Mouse (Mus musculus) CH12.LX (cell line): ENCODE results near the gene Pfas. TPM values are rescaled to one million over a fixed set of nuclear protein-coding genes. Genes with fewer than 3 reads are reported as not detected.

Source experiments
- DNase-seq: peaks from one replicate; pipeline ENCODE4 v3.0.0-alpha.2; 2013; ENCODE audit errors: extremely low read depth
- H3K27ac ChIP-seq: 2 replicates; pipeline ENCODE4 v1.5.1; 2012; ENCODE audit warnings: low read depth, mild to moderate bottlenecking, control low read depth, moderate library complexity; ENCODE audit not compliant: insufficient read depth
- H3K27me3 ChIP-seq: replicated peaks from 2 replicates; pipeline ENCODE3; 2012; ENCODE audit warnings: inconsistent platforms
- H3K36me3 ChIP-seq, 2 experiments: replicated peaks in 1 of 2; 2 replicates each; pipeline versions ENCODE3 to v1.6.1; 2012; ENCODE audit warnings: inconsistent platforms in 1 of 2, low read length in 1 of 2, mild to moderate bottlenecking in 1 of 2, mixed read lengths in 1 of 2, moderate library complexity in 1 of 2; ENCODE audit not compliant: control insufficient read depth in 1 of 2, insufficient read depth in 1 of 2
- H3K4me1 ChIP-seq, 2 experiments: 2 replicates each; pipeline ENCODE4 v1.6.1; 2012; ENCODE audit warnings: inconsistent platforms in 1 of 2, moderate library complexity in 1 of 2; ENCODE audit not compliant: insufficient read depth in 2 of 2, control insufficient read depth in 1 of 2
- H3K4me2 ChIP-seq: 2 replicates; pipeline ENCODE4 v1.6.1; 2012; ENCODE audit warnings: low read depth, mild to moderate bottlenecking, control low read depth; ENCODE audit not compliant: poor library complexity, insufficient read depth, severe bottlenecking
- H3K4me3 ChIP-seq, 3 experiments: fragments of 150-350 bp in 1 of 3; sonication (generic) in 1 of 3; replicated peaks in 1 of 3; 2 replicates each; pipeline versions ENCODE3 to v1.5.1; 2011 to 2012; ENCODE audit warnings: low read depth in 2 of 3, low read length in 2 of 3, mild to moderate bottlenecking in 2 of 3, moderate library complexity in 2 of 3, control low read depth in 1 of 3, improper control_type of control experiment in 1 of 3, inconsistent platforms in 1 of 3, mixed read lengths in 1 of 3; ENCODE audit not compliant: poor library complexity in 1 of 3
- H3K79me2 ChIP-seq: replicated peaks from 2 replicates; pipeline ENCODE4 v1.6.1; 2012; ENCODE audit warnings: mild to moderate bottlenecking, moderate library complexity; ENCODE audit not compliant: control insufficient read depth, poor library complexity, insufficient read depth, severe bottlenecking; ENCODE audit errors: extremely low read depth
- H3K9ac ChIP-seq: 2 replicates; pipeline ENCODE4 v1.6.1; 2012; ENCODE audit warnings: low read depth, mild to moderate bottlenecking, control low read depth, moderate library complexity; ENCODE audit not compliant: insufficient read depth
- H3K9me3 ChIP-seq: replicated peaks from 2 replicates; pipeline ENCODE3; 2012; ENCODE audit warnings: low read length, inconsistent platforms, mixed read lengths
- E2F4 ChIP-seq: IDR thresholded peaks from 2 replicates; pipeline ENCODE4 v1.6.1; 2011; ENCODE audit warnings: low read depth, low read length, improper control_type of control experiment; ENCODE audit not compliant: insufficient replicate concordance
- ETS1 ChIP-seq: conservative IDR thresholded peaks from 2 replicates; pipeline ENCODE4 v1.6.1; 2012; ENCODE audit warnings: low read depth, mild to moderate bottlenecking, inconsistent platforms, low read length, improper control_type of control experiment, moderate library complexity
- GABPA ChIP-seq: IDR thresholded peaks from 2 replicates; pipeline ENCODE4 v1.6.1; 2012; ENCODE audit warnings: low read depth, low read length, improper control_type of control experiment, inconsistent platforms; ENCODE audit not compliant: insufficient replicate concordance
- HCFC1 ChIP-seq: IDR thresholded peaks from 2 replicates; pipeline ENCODE4 v1.6.1; 2012; ENCODE audit warnings: low read depth, mild to moderate bottlenecking, inconsistent platforms, low read length, improper control_type of control experiment
- JUN ChIP-seq: IDR thresholded peaks from 2 replicates; pipeline ENCODE4 v1.6.1; 2011; ENCODE audit warnings: low read depth, mild to moderate bottlenecking, low read length, improper control_type of control experiment, moderate library complexity; ENCODE audit not compliant: insufficient read depth
- MAZ ChIP-seq: IDR thresholded peaks from 2 replicates; pipeline ENCODE4 v1.6.1; 2012; ENCODE audit warnings: low read depth, mild to moderate bottlenecking, inconsistent platforms, low read length, improper control_type of control experiment, moderate library complexity
- MXI1 ChIP-seq: IDR thresholded peaks from 2 replicates; pipeline ENCODE4 v1.6.1; 2011; ENCODE audit warnings: mild to moderate bottlenecking, low read depth, low read length, improper control_type of control experiment
- NRF1 ChIP-seq: IDR thresholded peaks from 2 replicates; pipeline ENCODE4 v1.6.1; 2014; ENCODE audit warnings: low read depth, mild to moderate bottlenecking, inconsistent platforms, low read length, improper control_type of control experiment, moderate library complexity
- POLR2AphosphoS2 ChIP-seq: IDR thresholded peaks from 2 replicates; pipeline ENCODE4 v1.6.1; 2011; ENCODE audit warnings: low read depth, low read length, improper control_type of control experiment
- RAD21 ChIP-seq: IDR thresholded peaks from 2 replicates; pipeline ENCODE4 v1.6.1; 2011; ENCODE audit warnings: low read depth, mild to moderate bottlenecking, low read length, improper control_type of control experiment, moderate library complexity
- RCOR1 ChIP-seq: conservative IDR thresholded peaks from 2 replicates; pipeline ENCODE4 v1.6.1; 2012; ENCODE audit warnings: low read depth, mild to moderate bottlenecking, inconsistent platforms, low read length, improper control_type of control experiment
- UBTF ChIP-seq: IDR thresholded peaks from 2 replicates; pipeline ENCODE4 v1.6.1; 2012; ENCODE audit warnings: low read depth, mild to moderate bottlenecking, inconsistent platforms, low read length, improper control_type of control experiment, moderate library complexity
- USF1 ChIP-seq: IDR thresholded peaks from 2 replicates; pipeline ENCODE4 v1.6.1; 2014; ENCODE audit warnings: low read depth, mild to moderate bottlenecking, inconsistent platforms, low read length, improper control_type of control experiment
- dilution Hi-C: fragments of 300-500 bp; cut with MboI; formaldehyde crosslinking; loops from 2 replicates; pipeline ENCODE4 v1.14.3; 2020; ENCODE audit warnings: low sequenced_read_pairs; ENCODE audit not compliant: extremely low pct_unique_long_range_greater_than_20kb, extremely low pct_ligation_motif_present
- in situ Hi-C: fragments of 300-500 bp; cut with MboI; formaldehyde crosslinking; loops from 3 replicates; pipeline ENCODE4 v1.14.3; 2019; ENCODE audit warnings: low sequenced_read_pairs, low pct_ligation_motif_present, low pct_unique_long_range_greater_than_20kb, mixed read lengths
- polyA plus RNA-seq: library from polyadenylated mRNA; unstranded; fragments of >175 nt; gene quantifications from 2 replicates; pipeline ENCODE4 v1.2.1, GENCODE M21; 2012; ENCODE audit warnings: low read depth; ENCODE audit not compliant: insufficient read length
- total RNA-seq, 2 experiments: library from RNA; depleted of rRNA; stranded (reverse); fragments of 300-350 nt in 1 of 2; fragments of >200 nt in 1 of 2; gene quantifications; 2 replicates each; pipeline ENCODE4 v1.2.3; 2012 to 2014

Pfas gene
- total and polyA plus RNA-seq, 3 experiments, result 61.9 to 110 (median 72.9) TPM

- in situ Hi-C loops, result no loop called here
- no peaks in the 10 kb centered on the region for H3K4me1 ChIP-seq
- no peak overlapping the region for H3K9ac ChIP-seq
- H3K4me3 ChIP-seq, result no peak overlapping the region
- no peak overlapping the region for H3K4me2 ChIP-seq
- H3K79me2 ChIP-seq, result no peaks in the 10 kb centered on the region
- TF ChIP-seq USF1 (no peak), NRF1 (no peak), MAZ (no peak), JUN (no peak), POLR2AphosphoS2 (no peak), RCOR1 (no peak), MXI1 (no peak), ETS1 (no peak), E2F4 (no peak)
- H3K9me3 ChIP-seq, result no peaks in the 10 kb centered on the region
- peaks cover 66 to 83% of the 10 kb centered on the region in 2 experiments for H3K36me3 ChIP-seq
- H3K27me3 ChIP-seq, result no peaks in the 10 kb centered on the region
- dilution Hi-C loops, result no loop called here
- H3K27ac ChIP-seq, result no peak overlapping the region
- no peak for DNase-seq
Observed at GRCm38 (mm10) chr11:68988341-68988740, 19.9 kb downstream of the Pfas start.

GRCm38 (mm10) chr11:68987365-68987882 lies 20.8 kb downstream of the Pfas start:
- H3K4me3 ChIP-seq, result no peak overlapping the region
- dilution Hi-C loops, result no loop called here
- H3K79me2 ChIP-seq, result no peaks in the 10 kb centered on the region
- H3K4me2 ChIP-seq, result no peak overlapping the region
- H3K27me3 ChIP-seq, result no peaks in the 10 kb centered on the region
- no peaks in the 10 kb centered on the region for H3K4me1 ChIP-seq
- H3K27ac ChIP-seq, result no peak overlapping the region
- no peak for DNase-seq
- TF ChIP-seq HCFC1 (no peak), GABPA (no peak), UBTF (no peak), RAD21 (no peak)
- TF ChIP-seq, all 38 proteins: peak for 0
- Histone ChIP-seq H3K9me3 (no peaks in the 10 kb centered on the region), H3K36me3 (peaks cover 57 to 73% of the 10 kb centered on the region in 2 experiments), H3K9ac (no peak overlapping the region)
- in situ Hi-C loops, result no loop called here
